Mouse (Mus musculus) small intestine, adult 10 weeks (tissue): Measurements from ENCODE around the gene Col18a1. TPM values are rescaled to one million over a fixed set of nuclear protein-coding genes. Genes with fewer than 3 reads are reported as not detected.

Experiments used
- polyA plus RNA-seq: library from polyadenylated mRNA; stranded (reverse); fragments of 350-450 nt; fragmentation: Illumina TruSeq; extraction: RNeasy Lipid Tissue Mini Kit (QIAGEN cat#74804); gene quantifications from one replicate; pipeline ENCODE4 v1.2.3, GENCODE M21; 2014; ENCODE audit warnings: low replicate concordance

The Col18a1 gene
- 0.48 TPM for polyA plus RNA-seq

DNA sequence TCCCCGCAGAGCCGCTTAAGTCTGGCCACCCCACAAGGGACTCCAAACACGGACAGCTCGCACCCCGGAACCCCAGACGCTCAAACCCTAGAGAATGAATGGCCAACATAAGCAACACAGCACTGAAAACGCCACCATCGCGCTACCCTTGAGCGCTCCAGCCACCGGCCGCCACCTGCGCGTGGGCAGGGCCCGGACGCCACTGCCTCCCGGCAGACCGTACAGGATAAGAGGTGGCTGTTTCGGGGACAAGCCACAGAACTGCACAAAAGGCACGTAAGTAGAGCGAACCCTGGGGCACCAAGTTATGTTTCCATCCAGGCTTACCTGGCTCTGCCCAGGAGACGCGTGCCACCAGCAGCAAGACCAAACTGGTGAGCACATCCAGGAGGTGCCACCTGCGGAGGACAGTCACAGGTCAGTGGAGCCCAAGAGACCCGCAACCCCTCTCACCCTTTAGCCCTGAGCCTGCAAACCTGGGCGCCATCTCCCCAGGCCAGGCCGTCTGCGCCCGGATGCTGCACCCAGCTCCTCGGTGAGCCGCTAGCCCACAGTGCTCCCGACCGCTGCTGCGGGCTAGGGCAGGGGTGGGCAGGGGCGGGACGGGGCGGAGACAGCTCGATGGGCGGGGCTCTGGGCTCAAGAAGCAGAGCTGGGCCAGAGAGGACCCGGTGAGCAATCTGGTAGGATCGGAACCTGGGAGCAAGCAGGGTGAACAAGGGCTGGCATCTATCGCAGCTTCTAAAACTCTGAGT, at the start of gene Col18a1:
TSS of gene Col18a1 (minus strand) at position 586 of the 755 bp plus-strand sequence.

DNA sequence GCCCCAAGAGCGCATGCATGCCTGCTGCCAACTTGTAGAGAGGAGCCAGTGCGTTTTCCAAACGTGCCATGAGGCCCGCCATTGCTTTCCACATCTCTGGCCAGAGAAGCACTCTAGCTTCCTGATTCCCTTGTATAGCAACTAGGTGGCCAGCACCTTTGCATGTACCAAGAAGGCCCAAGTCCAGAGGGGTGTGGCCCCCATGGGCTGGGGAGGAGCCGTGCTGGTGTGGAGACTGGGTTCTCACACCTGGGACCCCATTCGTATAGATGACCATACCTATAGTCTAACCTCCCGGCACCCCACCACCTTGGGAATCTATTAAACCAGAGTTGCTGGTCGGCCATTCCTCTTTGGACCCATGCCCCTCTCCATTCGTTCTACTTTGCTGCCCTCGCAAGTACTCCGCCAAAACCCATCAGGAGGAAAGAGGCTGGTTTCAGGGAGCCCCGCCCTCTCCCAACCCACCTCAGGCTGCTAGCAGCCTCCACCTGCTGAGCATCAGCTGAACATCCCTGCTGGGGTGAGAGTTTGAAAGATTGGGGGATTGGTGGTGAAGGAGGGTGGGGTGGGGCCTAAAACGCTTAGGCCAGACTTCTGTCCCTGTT, 134.5 kb downstream of the Col18a1 start, which contains the start of gene Slc19a1:
TSS of gene Slc19a1 (plus strand) at position 474 of the 608 bp plus-strand sequence.

Other genes with a start within 250 kb of the Col18a1 start
- gene Pcbp3, start 204.7 kb downstream of the Col18a1 start, polyA plus RNA-seq: 0.89 TPM
- 1.6 TPM for gene Slc19a1, start 134.3 kb downstream of the Col18a1 start, polyA plus RNA-seq
- 0.89 TPM for gene Pofut2, start 92.7 kb upstream of the Col18a1 start, polyA plus RNA-seq